Mouse (Mus musculus): ENCODE data around the gene Spesp1.

GRCm38 (mm10) chr9:62253736-62254443 lies 28.1 kb downstream of the Spesp1 start:
- TF ChIP-seq POLR2A (IDR thresholded peaks at IDR 0.05; ENCODE audit: control insufficient read depth, low read depth, low read length) (no peak), CTCF (IDR thresholded peaks at IDR 0.05; ENCODE audit: control insufficient read depth, insufficient read depth, insufficient replicate concordance, low read depth, low read length) (no peak; the same call in 1 of the 2 replicates)
